Mouse (Mus musculus): Measurements from ENCODE around the gene Inf2.

DNA sequence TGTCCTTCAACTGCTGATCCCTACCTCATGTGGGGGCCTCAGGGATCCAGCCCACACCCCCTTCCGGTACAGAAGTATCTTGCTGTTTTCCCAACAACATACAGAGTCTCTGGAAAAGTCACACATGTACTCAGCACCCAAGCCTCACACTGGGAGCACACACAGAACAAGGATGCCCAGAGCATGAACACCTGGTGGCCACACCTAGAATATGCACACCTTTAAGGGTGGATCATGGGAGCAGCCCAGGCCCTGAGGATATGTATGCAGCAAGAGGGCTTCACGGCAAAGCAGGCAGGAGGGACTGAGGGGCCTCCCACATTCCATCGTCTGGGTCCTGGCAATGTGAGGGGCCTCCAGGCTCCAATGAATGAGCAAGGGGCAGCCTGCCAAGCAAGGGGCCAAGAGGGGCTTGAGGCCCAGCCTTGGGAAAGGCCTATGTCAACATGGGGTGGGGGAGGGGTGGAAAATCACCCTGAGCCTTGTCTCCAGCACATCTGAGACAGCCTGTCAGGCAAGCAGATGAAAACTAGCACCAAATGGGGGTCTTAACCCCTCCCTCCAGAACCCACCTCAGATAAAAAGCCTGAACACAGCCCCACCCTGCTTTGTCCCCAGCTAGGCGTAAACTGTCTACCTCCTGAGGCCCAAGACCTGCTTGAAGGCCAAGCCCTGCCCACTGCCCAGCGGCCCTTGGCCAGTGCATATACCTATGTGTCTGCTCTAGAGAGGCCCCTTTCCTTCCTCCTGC lies 72.2 kb downstream of the Inf2 start:
- TF ChIP-seq CTCF (IDR thresholded peaks at IDR 0.05; ENCODE audit: control insufficient read depth, insufficient read depth, insufficient read length), result no peak
- TF ChIP-seq USF1 (IDR thresholded peaks at IDR 0.05; ENCODE audit: low read depth), result no peak
- no peak for TF ChIP-seq CEBPB (IDR thresholded peaks at IDR 0.05; ENCODE audit: low read depth)
- TF ChIP-seq MAX (IDR thresholded peaks at IDR 0.05), result no peak
